Mouse (Mus musculus): ENCODE measurements at regions not wholly inside any gene's neighbourhood (a gene's known extent, or its start where the extent isn't known, plus 50 kb on each side); places are given as distances from the start of the nearest gene placed in this dataset.

DNA sequence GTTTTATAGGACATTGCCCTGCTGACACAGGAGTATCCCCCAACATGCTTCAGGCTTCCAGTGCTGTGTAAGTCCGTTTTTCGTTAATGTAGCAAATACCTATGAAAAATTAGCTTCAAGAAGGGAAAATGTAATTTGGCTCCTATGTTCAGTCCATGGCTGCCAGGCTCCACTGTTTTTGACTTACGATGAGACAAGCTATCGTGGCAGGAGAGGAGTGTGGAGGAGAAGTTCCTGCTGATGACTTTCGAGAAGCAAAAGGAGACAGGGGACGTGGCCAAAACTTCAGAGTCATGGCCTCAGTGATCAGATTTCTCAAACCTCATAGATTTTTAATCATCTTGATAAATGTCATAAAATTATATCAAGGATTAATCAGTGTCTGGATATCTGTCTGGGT is 712.7 kb downstream of the Gm826 start:
- no peak for DNase-seq (ENCODE audit: extremely low read depth, low read depth, low spot score)

DNA sequence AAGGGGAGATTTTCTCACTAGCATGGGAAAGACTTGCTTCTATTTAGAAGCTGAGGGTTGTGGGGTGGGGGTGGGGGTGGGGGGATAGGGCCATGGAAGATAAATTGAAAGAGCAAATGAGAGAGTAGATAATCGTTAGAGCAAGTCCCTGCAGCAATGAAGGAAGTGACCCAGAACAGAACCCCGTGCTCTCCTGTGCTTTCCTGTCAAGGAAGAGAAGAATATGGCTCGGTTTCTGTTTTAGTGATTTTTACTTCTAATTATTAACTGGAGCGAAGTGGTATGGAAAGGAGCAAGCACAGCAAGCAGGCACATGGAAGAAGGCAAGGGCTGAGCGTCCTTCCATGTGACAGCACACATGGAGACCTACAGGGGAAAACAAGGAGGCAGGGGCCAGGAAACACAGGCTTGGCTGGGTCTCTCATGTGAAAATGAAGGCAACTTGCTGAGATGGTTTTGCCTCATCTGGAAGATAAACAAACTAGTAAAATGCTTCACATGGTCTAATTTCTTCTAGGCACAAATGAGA is 711.8 kb downstream of the Gm826 start:
- DNase-seq (ENCODE audit: extremely low read depth, low read depth, low spot score): no peak

DNA sequence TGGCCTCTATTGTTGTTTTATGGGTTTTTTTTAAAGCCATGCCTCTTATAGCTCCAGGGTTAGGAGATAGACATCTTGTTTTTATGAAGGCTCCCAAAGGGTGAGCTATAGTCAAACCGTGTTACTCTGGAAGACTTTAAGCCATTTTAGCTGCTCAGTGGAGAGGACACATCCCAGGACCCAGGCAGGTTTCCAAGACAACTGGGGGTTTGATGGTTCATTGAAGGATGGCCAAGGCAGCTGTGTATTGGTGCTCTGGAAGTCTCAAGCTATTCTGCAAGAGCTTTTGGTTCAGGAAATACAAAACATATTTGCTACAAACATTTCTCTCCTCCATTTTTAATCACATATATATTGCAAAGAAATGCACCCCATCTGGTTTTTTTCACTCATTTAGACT is 708.7 kb downstream of the Gm826 start:
- DNase-seq (ENCODE audit: extremely low read depth, low read depth, low spot score): no peak

DNA sequence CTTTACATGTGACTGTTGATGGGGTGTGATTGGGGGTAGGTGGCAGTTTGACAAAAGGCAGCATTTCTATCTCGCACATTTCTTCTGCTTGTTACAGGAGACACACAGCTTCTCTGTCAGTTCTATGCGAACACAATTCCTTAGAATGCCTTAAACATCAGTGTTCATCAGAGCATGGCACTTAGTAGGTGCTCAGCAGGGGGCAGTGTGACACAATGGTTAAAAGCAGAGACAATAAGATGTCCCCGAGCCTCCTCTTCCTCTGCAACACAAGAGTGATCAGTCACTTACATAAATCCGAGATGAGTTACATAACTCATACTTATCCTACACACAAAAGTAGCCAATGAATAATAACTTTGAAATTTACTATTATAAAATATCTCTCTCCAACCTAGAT is 688.1 kb downstream of the Gm826 start:
- no peak for DNase-seq (ENCODE audit: extremely low read depth, low read depth, low spot score)

DNA sequence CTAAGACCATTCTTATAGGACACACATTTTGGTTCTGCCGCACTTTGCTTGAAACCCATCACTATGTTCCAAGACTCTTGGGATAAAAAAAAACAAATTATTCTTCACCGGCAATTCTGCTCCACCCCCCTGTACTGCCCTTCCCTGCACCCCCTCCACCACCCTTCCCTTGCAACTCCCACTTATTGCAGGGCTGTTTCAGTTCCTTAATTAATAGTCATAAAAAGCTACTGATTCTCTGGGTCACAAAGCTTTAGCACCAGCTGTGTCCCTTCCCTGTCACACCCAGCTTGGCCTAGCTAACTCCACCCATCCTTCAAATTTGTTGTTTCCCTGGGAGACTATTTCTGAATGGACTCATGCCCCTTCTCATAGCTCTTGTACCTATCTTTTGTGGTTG is 687.4 kb downstream of the Gm826 start:
- no peak for DNase-seq (ENCODE audit: extremely low read depth, low read depth, low spot score)

DNA sequence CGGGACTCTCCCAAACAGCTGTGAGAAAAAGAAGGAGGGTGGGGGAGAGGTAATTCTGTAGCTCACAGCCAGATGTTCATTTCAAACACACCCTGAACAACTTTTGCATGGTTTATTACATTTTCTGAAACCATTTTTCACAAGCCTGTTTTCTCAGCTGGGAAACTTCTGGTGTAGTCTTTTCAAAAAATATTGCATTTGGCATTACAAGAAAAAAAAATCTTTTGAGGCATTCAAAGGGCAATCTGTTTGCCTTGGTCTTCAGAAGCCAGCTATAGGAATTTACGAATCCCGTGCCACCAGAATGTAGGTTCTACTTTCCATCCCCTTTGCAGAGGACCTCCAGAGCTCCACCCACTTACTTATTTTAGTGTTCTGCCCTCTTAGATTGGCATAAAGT is 681.7 kb downstream of the Gm826 start:
- no peak for DNase-seq (ENCODE audit: extremely low read depth, low read depth, low spot score)

DNA sequence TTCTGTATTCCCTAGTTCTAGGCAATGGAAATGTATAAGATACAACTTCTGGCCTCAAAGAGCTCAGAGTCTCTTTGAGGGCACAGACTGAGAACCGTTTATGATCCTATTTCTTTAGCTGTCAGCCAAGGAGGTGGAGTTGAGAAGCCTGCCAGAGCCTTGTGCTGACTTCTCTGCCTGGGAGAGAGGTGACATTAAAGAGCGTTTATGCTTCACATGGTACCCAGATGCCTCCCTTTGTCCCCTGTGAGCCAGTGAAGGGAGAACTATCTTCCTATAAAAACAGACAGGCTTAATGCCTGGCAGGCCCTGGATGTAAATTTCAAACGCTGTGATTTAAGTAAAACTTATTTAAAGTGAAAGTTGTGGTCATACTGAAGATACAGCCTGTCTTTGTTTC is 657.1 kb downstream of the Gm826 start:
- no peak for DNase-seq (ENCODE audit: extremely low read depth, low read depth, low spot score)

DNA sequence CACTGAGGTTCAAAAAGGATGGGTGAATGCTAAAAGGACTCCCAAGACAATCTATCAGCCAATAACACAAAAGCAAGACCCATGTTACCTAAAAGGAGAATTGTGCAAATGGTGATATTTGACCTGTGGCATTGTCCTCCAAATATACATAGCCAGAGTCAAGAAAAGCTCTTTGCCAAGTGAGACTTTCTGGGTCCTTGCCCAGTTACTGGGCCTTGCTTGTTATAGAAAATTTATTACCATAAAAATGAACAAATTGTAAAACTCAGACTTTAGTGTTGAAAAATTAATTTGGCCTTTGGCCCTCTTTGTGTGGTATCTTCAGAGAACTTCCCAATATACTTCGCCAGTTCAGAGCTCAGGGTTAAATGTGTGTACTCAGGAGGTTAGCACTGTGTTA is 653.3 kb downstream of the Gm826 start:
- no peak for DNase-seq (ENCODE audit: extremely low read depth, low read depth, low spot score)

DNA sequence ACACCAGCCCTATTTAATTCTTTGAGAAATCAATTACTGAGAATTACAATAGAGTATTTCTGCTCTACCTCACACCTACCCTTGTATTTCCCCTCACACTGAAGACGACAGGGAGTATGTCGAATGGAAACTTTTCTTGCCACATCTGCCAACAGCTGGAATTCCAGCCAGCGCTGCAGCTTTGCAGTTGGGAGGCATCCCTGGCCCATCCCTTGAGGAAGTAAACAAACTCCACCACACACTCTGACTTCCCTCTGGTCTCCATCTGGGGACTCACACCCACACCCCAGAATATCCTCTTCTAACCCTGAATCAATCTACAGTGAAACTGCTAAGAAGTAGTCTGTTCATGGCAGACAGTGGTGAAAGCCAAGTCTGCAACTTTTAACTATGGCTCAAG is 630.9 kb downstream of the Gm826 start:
- DNase-seq (ENCODE audit: extremely low read depth, low read depth, low spot score): no peak

DNA sequence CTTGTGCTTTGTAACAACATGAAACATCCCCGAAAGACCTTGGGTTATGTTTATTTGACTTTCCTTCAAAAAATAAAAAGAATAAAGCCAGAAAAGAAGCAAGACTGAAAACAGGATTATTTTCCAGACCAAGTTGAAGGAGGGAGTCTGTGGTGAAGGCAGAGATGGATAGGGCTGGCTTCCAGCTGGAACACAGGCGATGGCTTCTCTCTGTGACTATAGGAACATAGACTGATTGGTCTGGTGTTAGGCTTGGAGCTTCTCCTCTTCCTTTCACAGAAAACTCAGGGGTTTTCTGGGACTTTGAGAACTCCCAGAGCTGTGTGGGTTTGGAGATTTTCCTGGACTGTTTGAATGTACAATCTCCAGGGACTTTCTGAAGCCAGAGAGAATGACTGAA is 625.8 kb downstream of the Gm826 start:
- DNase-seq (ENCODE audit: extremely low read depth, low read depth, low spot score): no peak

DNA sequence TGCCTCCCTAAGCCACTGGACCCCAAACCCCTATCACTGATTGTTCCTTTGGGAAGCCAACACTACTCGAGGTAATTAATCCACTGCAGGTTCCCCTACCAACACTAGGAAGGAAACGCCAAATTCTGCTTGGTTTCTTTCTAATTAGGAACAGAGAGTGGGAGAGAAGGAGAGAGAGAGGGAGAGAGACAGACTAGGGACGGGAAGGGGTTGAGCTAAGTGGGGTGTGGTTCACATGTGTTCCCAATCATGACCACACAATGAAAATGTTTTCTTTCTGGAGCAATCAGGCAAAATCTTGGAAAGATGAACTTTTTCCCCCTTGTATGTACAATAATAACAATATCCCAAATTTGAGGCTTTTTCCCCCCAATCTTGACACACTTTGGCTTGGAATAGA is 619.3 kb downstream of the Gm826 start:
- DNase-seq (ENCODE audit: extremely low read depth, low read depth, low spot score): no peak

DNA sequence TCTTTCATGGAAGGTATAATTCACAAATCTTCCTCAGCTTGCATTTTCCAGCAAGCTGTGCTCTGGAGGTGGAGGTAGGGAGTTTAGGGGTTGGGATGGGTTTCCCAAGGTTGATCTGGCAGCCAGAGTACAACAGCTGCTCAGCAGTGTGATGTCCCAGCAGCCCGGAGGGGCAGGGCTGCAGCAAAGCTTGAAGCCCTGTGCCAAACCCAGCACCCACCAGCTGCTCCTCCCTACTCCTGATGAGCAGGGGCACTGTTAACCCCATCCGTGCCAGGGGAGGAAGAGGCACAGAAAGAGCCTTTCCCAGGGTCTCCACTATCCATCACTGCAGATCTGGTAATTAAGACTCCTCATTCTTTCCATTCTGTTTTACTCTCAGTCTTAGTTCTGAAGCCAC is 615.2 kb downstream of the Gm826 start:
- no peak for DNase-seq (ENCODE audit: extremely low read depth, low read depth, low spot score)

DNA sequence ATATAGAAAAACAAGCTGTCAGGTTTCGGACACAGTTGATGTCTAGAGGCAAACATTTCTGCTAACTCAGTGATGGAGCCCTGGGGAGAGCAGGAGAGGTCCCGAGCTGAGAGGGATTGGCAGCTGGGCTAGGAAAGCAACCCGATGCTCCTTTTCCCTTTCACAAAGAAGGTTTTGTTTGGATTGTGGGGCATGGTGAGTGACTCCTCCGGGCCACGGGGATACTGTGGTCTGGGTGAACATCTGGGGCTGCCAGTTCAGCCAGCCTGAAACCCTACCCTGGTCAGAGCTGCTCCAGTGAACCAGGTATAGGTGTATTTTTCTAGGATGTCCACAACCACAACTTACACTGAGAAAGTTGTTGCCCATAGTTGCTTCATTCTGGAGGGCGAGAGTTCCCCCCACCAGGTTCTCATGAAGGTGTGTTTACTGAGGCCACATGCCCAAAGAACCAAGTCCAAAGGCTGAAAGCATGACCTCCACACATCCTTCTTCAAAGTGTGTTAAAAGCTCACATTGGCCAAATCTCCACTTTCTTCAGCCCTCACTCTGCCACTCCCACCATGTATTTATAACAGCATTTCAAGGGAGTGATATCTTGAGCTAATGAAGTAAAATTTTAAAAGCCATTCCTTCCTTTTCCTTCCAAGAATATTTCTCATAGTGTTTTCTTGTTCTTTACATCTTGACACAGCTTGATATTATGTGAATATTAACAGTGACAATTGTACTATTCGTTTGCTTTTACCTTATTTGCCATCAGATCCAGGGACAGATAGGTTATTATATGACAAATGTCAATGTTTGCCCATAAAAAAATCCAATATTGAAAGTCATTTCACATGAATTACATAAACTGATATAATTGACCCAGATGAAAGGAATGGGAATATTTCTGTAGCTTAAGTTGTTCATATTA is 608.5 kb downstream of the Gm826 start:
- DNase-seq (ENCODE audit: extremely low read depth, low read depth, low spot score): no peak

DNA sequence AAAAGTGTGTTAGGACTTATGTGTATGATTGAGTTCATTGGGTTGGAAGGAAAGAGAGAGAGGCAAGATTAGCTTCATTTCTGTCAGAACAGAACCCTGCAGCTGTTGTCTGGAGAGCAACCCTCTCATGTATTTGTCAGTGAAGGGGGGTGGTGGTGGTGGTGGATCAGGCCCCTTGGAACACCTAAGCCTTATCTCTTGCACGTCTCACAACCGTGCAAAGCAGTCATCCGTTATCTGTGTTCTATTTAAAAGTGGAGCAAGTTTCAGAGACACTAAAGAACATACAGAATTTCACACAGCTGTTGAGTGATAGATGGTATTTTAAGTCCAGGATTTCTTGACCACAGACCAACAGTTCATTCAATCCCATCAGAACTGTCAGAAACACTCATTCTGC is 604.7 kb downstream of the Gm826 start:
- DNase-seq (ENCODE audit: extremely low read depth, low read depth, low spot score): no peak

DNA sequence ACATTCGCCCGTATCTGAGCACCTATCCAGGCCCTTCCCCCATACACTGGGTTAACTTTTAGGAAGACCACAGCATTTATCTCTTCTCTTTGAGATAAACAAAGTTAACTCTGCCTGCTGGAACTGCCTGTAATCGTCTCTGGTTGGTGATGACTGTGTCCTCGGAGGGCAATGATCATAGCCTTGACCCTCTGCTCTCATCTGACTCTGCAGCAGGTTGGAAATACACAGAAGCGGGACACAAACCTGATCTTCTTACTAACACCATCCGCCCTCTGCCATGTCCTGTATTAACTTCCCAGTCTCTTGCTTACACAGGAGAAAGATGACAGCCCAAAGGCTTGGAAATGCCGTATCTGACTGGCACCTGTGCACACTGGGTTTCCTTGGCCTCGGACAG is 603.7 kb downstream of the Gm826 start:
- no peak for DNase-seq (ENCODE audit: extremely low read depth, low read depth, low spot score)

DNA sequence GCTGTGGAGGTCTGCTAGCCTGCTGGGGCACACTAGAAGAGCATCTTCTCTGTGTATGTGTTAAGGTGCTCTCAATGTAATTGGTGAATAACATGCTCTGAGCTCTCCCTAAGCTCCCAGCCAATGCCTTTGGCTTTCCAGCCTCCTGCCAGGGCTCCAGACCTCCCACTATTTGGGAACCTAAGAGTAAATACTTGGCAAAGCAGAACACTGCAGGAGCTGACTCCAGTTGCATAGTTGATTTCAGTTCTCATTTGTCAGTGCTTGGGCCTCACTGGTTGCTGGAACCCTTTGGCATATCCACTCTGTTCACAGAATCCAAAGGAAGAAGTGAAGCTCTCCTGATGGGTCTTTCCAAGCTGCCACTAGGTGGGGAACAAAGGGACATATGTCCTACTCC is 602.7 kb downstream of the Gm826 start:
- DNase-seq (ENCODE audit: extremely low read depth, low read depth, low spot score): no peak

DNA sequence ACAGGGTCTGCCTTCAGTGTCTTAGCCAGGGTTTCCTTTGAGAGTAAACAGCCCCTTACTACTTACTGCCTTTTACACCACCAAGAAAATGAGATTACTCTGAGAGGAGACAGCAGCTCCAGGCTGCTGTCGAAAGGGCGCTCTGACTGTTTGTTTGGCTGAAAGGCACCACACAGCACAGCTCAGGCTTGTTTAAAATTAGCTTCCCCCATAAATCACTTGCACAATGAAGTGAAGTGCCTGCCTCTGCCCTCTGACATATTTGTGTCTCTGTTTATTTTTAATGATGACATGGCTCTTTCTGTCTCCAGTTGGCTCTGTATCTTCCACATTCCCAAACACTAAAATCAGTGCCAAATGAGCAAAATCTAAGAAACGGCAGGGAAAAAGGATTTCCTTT is 601.5 kb downstream of the Gm826 start:
- DNase-seq (ENCODE audit: extremely low read depth, low read depth, low spot score): no peak

DNA sequence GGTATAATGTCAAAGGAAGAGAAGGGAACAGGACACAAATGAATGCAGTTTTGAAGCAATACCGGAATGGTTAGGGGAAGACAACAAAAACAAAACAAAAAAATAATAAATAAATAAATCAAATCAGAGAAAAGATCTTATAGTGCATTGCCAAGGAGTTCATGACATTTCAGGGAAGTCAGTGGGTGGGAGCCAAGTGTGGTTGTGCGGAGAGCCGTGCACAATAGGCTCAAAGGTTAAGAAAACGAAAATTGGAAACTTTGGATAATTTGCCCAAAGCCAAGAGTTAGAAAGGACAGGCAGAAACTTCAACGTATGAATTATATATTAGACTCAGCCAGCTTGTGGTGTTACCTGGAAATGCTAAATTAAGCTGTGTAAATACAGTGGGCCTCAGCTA is 599.4 kb downstream of the Gm826 start:
- DNase-seq (ENCODE audit: extremely low read depth, low read depth, low spot score): no peak

DNA sequence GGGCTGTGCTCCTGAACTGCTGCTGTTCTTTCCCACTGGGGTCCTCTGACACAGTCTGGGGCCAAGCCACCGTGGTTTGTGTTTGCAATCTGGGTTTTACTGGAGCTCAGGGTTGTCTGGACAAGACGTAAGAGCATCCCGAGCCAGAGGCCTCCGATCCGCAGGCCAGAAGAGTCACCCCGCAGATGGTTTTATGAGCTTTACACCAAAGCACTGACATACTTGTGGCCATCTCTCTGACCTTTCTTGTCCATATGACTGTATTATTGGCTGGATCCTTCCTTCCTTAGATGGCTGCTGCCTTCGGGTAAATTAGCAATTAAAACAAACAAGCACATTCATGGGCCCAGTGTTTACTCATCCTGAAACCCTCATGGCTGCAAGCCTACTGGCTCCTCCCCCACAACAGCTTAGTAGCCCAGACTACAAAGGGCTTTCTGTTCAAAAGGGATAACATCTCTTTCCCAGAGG is 578.4 kb downstream of the Gm826 start:
- DNase-seq (ENCODE audit: extremely low read depth, low read depth, low spot score): peak; percentile 14

DNA sequence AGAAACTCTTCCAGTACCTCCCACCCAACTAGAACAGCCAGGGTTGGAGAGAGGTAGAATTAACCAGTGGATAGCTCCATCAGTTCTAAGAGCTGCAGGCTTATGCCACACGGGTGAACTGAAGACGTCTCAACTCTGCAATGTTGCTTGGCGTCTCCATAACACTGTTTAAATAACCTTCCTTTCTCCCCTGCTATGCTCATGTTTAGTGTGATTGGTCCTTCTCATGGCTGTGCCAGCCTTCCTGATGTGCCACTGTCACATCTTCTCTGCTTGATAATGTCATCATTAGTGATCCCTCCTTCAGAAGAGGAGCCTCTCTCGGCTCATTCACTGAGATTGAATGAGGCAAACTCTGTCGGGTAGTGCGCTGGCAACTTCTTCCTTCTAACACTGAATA is 573.2 kb downstream of the Gm826 start:
- DNase-seq (ENCODE audit: extremely low read depth, low read depth, low spot score): no peak

DNA sequence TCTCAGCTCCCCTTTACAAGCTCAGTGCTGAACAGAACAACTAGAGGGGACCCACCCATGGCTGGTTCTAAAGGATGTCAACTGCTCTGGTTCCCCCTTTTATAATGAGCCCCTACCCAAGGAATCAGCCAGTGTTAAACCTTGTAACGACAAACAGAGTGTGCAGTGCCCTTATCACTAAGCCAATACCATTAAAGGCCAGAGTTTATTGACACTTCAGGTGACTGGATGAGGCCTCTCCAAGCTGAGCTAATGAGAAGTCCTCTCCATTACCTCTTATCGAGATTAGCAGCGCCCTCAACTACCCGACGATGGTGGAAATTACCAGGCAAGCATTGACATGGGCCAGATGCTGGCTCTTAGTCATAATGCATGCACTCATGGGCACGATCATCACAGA is 570.8 kb downstream of the Gm826 start:
- no peak for DNase-seq (ENCODE audit: extremely low read depth, low read depth, low spot score)
